Mouse (Mus musculus): ENCODE data around the gene Lrrc15. TPM values are rescaled to one million over a fixed set of nuclear protein-coding genes. Genes with fewer than 3 reads are reported as not detected.
A peak's percentile ranks its signal among the peaks of the same experiment; 100 is the strongest.

The Lrrc15 gene
- not detected in 2 replicates for total RNA-seq (2021)
- long read RNA-seq: 0 reads

DNA sequence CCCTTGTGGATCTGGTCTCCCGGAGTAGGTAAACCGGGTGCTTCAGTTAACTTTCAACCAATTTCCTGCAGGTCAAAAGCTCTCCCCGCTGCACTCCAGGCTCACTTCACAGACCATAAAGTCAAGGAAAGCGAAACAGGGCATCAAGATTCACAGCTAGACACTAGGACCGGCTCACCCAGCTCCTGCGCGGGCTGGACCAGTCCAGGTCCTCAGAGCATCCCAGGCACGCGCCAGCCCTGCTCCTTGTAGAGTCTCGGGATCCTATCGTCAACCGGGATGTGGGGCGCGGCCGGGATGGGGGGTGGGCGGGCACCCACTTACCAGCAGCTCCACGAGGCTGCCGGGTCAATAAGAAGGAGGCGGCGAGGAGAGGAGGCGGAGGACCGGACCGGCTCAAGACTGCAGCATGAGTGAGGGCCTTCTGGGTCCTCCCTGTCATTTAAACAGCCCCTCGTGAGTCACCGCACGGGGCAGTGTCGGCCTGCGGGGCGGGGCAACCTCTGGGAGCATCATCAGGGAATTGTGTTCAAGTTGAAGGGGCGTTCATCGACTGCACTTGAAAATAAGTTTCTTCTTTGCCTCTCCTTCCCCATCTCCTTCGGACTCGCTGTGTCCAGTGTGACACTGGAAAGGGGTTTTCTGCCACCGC lies at the start of gene Lrrc15:
Lrrc15 (minus strand) TSS at position 413 of the 652 bp plus-strand sequence.
- peak; percentile 28 for DNase-seq

DNA sequence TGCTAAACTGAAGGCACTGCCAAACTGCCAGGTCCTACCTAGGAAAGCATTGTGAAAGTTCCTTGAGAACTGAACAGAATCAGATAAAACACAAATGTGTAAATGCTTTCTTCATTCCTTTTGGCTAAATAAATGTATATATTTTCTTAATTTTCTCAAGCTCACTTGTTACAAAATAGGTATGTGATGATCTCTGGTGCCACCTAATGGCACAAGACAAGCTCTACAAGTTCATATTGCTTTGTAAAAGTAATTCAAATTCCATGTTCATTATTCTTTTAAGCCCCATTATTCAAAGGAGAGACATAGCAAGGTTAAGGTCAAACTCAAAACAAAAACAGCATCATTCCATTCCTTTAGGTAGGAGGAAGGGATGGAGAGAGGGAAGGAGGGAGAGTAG lies 31.2 kb upstream of the Lrrc15 start:
- DNase-seq: no peak

DNA sequence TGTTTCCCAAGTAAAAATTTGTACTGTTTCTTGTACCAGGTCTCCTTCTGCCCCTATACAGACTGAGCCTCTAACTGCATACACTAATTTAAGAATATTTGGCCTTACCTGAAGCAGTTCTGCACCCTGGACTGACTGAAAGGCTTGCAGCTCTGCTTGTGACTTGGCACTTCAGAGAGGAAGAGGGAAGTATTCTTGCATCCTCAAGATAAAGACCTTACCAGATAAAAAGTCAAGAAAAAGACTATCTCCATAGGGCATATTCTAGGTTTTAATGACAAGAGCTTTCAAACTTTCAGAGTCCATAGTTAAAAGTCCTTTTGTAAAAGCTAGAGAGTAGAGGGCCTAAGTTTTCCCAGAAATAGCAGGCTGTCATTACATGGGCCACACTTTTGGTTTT lies 27.6 kb upstream of the Lrrc15 start, which contains the start of gene Gp5:
Gp5 (minus strand) TSS at position 133 of the 400 bp plus-strand sequence.
- no peak for DNase-seq

- no peak for DNase-seq
Measured at GRCm38 (mm10) chr16:30310171-30310515, 27.1 kb upstream of the Lrrc15 start.

DNA sequence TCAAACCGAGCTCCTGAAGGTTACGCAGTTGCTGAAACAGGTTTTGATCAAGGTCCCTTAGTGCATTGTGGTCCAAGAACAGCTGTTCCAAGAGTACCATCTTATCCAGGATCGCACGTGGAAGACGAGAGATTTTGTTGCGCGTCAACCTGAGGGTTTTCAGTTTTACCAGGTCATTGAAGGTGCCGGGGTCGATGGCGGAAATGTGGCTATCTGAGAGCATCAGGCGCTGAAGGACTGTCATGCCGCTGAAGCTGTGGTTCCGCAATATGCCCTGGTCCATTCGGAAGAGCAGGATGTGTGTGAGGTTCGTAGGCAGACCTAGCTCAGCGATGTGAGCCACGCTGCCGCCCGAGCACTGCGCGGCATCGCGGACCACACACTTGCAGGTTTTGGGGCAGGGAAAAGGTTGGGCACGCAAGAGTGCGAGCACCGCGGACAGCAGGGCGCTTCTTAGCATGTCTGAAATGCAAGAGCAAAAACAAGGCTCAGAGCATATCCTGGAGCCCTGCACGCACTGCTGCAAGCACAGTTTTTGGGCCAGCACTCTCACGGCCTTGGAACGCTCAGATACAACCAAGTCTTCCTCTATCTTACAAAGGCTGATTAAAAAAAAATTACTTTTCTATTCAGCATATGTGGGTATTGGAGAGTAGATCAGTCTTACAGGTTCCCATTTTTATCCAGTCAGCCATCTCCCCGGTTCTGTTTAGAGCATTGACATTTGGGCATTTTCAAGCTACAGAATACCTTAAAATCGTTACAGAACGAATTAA lies 26.5 kb upstream of the Lrrc15 start:
- no peak for DNase-seq

DNA sequence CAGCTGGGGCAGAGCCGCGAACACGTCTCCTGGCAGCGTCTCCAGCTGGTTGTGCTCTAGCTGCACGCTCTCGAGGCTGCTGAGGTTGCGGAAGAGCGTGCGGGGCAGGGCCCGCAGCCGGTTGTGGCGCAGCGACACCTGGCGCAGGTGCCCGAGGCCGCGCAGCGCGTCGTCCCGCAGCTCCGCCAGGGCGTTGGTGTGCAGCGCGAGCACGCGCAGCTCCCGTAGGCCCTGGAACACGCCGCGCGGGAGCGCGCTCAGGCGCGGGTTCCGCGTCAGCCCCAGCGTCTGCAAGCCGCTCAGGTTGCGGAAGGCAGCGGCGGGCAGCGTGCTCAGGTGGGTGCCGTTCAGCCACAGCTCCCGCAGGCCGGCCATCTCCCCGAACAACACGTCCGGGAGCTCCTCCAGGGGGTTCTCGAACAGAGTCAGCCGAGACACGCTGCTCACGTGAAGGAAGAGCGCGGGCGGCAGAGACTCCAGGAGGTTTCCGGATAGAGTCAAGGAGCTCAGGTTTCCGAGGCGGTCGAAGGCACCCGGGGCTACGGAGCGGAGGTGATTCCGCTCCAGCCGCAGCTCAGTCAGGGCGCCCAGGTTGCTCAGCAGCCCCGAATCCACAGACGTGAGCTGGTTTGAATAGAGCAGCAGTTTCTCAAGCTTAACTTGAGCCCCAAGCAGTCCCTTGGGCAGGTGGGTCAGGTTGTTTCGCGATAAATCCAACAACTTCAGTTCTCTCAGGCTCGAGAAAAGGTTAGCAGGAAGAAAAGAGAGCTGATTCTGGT lies 25.7 kb upstream of the Lrrc15 start:
- peak; percentile 27 for DNase-seq

- peak; percentile 15 for DNase-seq
Measured at GRCm38 (mm10) chr16:30307961-30308615, 25.0 kb upstream of the Lrrc15 start.

GRCm38 (mm10) chr16:30307306-30307705 lies 24.2 kb upstream of the Lrrc15 start:
- DNase-seq: no peak

DNA sequence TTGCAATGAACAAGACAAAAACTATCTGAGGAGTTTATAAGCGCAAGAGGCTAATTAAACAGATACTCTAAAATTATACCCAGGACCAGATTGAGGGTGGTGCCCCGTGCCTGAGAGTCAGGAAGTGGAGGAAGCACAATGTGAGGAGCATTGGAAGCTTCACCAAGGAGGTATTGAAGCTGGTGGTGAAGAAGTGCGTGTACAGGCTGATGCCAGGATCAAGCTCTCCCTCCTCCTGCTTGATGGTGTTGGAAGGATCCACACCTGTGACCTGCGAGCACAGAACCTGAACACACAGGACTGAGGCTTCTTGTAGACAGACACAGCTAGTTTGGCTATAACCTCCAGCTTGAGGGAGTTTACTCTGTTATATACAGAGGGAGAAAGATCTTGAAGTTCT lies 23.0 kb upstream of the Lrrc15 start:
- no peak for DNase-seq

- no peak for DNase-seq
Measured at GRCm38 (mm10) chr16:30304236-30304635, 21.2 kb upstream of the Lrrc15 start.

DNA sequence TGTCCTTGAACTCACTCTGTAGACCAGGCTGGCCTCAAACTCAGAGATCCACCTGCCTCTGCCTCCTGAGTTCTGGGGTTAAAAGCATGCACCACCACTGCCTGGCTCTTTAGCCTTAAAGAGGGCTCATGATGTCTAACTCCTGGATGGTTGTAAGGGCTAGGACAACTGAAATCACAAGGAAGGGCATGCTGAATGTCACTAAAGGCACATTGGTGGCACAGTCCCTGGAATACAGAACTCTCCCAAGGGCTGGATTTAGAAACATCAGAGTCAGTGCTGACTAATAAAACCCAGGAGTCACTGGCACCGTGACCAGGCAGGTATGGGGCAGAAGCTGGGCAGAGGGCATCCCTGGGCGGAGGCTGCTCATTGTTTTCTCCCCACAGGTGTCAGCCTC lies 20.4 kb upstream of the Lrrc15 start:
- DNase-seq: no peak

GRCm38 (mm10) chr16:30302686-30303085 lies 19.6 kb upstream of the Lrrc15 start:
- no peak for DNase-seq

DNA sequence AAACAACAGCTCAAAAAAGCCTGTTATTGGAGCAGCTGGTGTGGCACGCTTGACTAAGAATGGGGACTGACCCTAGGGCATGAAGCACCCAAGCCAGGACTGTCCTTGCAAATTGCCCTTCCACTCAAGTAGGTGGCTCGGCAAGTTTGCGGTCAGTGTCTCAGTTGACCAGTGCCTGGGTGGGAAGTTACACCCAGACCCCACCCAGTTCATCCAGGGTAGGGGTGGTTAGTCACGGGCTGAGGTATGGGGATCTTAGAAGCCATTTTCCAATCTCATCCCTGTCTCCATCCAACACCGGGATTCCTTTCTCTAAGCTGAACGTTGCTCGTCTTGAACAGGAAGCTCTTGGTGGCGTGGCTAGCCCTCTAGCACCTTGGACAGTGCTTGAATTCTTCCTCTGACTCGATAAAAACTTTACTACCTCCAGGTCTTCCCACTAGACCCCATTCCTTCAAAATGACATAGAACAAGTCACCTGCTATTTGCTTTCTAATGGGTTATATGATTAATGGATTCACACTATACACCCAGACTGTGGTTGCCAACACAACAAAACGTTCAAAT lies 16.7 kb upstream of the Lrrc15 start:
- DNase-seq: no peak

GRCm38 (mm10) chr16:30297450-30297849 lies 14.4 kb upstream of the Lrrc15 start:
- no peak for DNase-seq

GRCm38 (mm10) chr16:30296601-30297275 lies 13.7 kb upstream of the Lrrc15 start:
- no peak for DNase-seq

- DNase-seq: no peak
Measured at GRCm38 (mm10) chr16:30295106-30295505, 12.1 kb upstream of the Lrrc15 start.

GRCm38 (mm10) chr16:30290436-30290835 lies 7.4 kb upstream of the Lrrc15 start:
- no peak for DNase-seq

GRCm38 (mm10) chr16:30285701-30286100 lies 2.6 kb upstream of the Lrrc15 start:
- no peak for DNase-seq

DNA sequence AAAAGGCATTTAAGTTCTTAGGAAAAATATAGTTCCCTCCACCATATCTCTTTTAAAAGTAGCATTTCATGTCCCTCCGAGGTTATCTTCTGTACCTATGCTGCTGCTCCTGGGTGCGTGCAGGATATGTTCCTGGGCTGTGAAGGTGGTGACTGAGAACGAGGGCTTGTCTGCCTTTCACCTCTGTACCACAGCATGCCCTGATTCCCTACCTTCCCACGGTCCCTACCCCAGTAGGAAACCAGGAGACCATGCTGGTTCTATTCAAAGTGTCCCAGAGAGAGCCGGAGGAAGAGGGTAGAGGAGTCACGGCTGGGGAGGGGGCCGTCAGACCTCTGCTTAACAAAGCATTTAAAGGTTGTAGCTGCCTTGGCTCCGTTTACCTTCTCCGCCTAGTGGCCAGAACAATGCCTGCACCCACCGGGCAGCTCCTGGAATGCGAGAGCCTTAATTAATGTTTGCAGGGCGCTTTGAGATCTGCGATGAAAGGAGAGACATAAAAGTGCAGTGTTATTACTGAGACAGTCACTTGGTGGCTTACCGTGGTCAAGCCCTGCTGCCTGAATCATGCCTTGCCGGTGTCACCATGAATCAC lies 784 bp upstream of the Lrrc15 start:
- DNase-seq: no peak

DNA sequence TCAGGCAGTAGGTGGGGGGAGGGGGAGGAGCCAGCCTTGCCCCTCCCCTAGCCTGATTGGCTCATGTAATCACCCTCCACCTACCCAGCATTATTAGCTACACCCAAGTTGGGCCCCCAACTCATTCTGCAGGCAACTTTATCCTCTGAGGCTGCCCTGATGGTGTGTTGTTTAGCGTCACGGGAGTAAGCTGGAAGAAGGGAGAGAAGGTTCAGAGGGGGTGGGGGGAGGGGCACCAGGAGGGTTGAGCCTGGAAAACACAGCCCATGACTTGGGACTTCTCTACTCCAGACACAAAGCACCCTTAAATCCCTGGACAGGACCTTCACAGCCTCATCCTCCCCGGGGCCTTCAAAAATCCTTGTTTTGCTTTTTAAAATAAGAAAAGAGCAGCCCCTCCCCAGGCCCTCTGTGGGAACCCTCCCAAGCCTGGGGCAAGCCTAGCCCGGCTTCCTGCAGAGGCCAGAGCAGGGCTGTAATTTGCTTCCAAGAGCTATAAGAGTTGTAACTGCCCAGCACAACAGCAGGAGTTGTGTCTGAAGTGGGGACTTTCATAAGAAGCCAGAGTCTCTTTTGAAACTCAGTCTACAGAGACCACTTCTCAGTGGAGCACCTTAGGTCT lies 2.3 kb downstream of the Lrrc15 start:
- DNase-seq: no peak

DNA sequence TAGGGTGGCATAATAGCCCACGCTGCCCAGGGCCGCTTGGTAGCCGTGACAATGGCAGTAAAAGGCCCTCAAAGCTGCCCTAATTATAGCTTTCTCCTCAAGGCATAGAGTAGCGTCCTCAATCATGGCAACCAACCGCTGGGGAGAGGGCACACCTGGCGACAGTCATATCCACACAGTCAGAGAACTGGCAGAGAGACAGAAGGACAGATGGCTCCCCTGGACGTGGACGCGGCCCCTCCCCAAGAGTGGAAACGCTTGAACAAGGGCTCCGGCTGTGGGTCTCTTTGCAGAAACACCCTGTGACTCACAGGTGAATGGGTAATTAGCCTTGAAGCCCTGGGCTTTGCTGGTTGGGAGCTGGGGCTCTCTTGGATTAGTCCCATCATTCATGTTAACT lies 4.7 kb downstream of the Lrrc15 start:
- no peak for DNase-seq

All from adrenal gland, postnatal 25 days (tissue).